Mouse (Mus musculus): ENCODE data around the gene Dgkg. TPM values are rescaled to one million over a fixed set of nuclear protein-coding genes. Genes with fewer than 3 reads are reported as not detected.
A peak's percentile ranks its signal among the peaks of the same experiment; 100 is the strongest.

Gene Dgkg
- polyA plus RNA-seq, 1 experiment from 2014 or later: 2.1 TPM

GRCm38 (mm10) chr16:22682727-22683126, 25.7 kb upstream of the Dgkg start:
- Histone ChIP-seq H3K9ac (ENCODE audit: low read length) (no peak overlapping the region), H3K9me3 (replicated peaks; ENCODE audit: control insufficient read depth, low read length) (no peaks in the 10 kb centered on the region; the same call in 1 of the 2 replicates), H3K27me3 (ENCODE audit: control insufficient read depth, insufficient read depth, low read length) (no peaks in the 10 kb centered on the region), H3K4me3 (replicated peaks; ENCODE audit: low read length) (no peak overlapping the region), H3K4me2 (ENCODE audit: low read depth, low read length) (no peak overlapping the region), H3K27ac (ENCODE audit: low read length) (no peak overlapping the region), H3K36me3 (ENCODE audit: control insufficient read depth, insufficient read depth, low read length) (no peaks in the 10 kb centered on the region), H3K4me1 (ENCODE audit: control insufficient read depth, insufficient read depth, low read length) (no peaks in the 10 kb centered on the region)
- ATAC-seq (ENCODE audit: insufficient read depth, low FRiP score): no peak

DNA sequence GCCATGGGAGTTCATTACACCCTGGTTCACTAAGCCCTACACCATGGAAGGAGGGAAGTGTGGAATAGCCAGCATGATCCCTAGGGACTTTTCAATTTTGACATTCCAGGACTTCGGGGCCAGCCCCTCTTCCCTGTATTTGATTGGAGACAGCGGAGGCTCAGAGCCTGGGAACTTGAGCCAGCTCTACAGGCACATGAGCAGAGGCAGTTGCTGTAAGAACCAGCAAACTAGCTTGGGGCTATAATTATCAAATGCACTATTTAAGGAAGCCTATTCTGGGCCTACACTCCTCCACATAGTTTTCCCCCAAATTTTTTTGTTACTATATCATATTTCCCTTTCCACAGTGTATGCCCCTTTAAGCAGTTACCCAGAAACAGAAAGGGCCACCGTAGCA, 22.6 kb upstream of the Dgkg start:
- no peaks in the 10 kb centered on the region for H3K9me3 ChIP-seq (replicated peaks; ENCODE audit: control insufficient read depth, low read length)
- no peak overlapping the region for H3K4me2 ChIP-seq (ENCODE audit: low read depth, low read length)
- no peak for ATAC-seq (ENCODE audit: insufficient read depth, low FRiP score)
- no peak overlapping the region for H3K27ac ChIP-seq (ENCODE audit: low read length)
- no peaks in the 10 kb centered on the region for H3K27me3 ChIP-seq (ENCODE audit: control insufficient read depth, insufficient read depth, low read length)
- 66% methylated on average over 3 of the region's 3 CpGs for WGBS
- H3K36me3 ChIP-seq (ENCODE audit: control insufficient read depth, insufficient read depth, low read length): no peaks in the 10 kb centered on the region
- no peak overlapping the region for H3K4me3 ChIP-seq (replicated peaks; ENCODE audit: low read length)
- H3K9ac ChIP-seq (ENCODE audit: low read length): no peak overlapping the region
- H3K4me1 ChIP-seq (ENCODE audit: control insufficient read depth, insufficient read depth, low read length): no peaks in the 10 kb centered on the region

DNA sequence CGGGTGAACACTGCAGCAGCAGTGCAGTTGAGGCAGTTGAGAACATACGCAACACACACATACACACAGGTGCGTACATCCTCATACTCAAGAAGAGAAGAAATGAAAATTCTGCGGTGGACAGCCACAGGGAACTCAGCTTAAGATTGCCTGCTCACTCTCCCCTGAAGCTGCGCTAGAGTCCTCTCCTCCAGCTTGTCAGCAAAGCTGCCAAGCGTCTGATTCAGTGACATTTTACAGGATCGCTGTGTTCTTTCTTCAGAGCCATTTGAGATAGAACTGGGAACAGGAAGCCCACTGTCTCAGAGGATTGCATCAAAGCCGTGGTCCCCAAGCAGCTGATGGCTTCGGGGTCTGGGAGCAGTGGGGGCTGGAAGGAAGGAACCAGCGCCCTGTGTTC, 17.6 kb upstream of the Dgkg start:
- Histone ChIP-seq H3K4me2 (ENCODE audit: low read depth, low read length) (no peak overlapping the region), H3K9ac (ENCODE audit: low read length) (no peak overlapping the region), H3K4me1 (ENCODE audit: control insufficient read depth, insufficient read depth, low read length) (no peaks in the 10 kb centered on the region), H3K9me3 (replicated peaks; ENCODE audit: control insufficient read depth, low read length) (no peaks in the 10 kb centered on the region), H3K27me3 (ENCODE audit: control insufficient read depth, insufficient read depth, low read length) (no peaks in the 10 kb centered on the region), H3K36me3 (ENCODE audit: control insufficient read depth, insufficient read depth, low read length) (no peaks in the 10 kb centered on the region), H3K4me3 (replicated peaks; ENCODE audit: low read length) (no peak overlapping the region), H3K27ac (ENCODE audit: low read length) (no peak overlapping the region)
- 87% methylated on average over 10 of the region's 10 CpGs for WGBS
- no peak for ATAC-seq (ENCODE audit: insufficient read depth, low FRiP score)

DNA sequence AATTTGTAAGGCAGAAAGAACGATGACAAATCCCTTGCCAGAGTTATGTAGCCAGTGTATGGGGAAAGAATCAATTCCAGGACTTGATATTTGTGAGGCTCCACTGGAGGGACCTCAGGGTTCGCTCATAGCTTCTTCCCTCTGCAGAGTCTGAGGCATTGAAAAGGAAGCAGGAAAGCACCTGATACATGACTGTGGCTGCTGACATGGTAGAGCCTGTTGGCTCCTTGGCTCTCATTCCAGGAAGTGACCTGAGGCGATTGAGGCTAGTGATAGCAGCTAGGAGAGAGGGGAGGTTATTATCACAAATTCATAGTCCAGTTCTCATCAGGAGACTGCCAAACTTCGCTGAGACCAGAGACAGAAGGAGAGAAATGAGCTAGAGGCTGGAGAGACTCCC, 17.1 kb upstream of the Dgkg start:
- H3K9me3 ChIP-seq (replicated peaks; ENCODE audit: control insufficient read depth, low read length): no peaks in the 10 kb centered on the region
- H3K27me3 ChIP-seq (ENCODE audit: control insufficient read depth, insufficient read depth, low read length): no peaks in the 10 kb centered on the region
- ATAC-seq (ENCODE audit: insufficient read depth, low FRiP score): no peak
- no peak overlapping the region for H3K9ac ChIP-seq (ENCODE audit: low read length)
- no peaks in the 10 kb centered on the region for H3K4me1 ChIP-seq (ENCODE audit: control insufficient read depth, insufficient read depth, low read length)
- H3K36me3 ChIP-seq (ENCODE audit: control insufficient read depth, insufficient read depth, low read length): no peaks in the 10 kb centered on the region
- no peak overlapping the region for H3K4me2 ChIP-seq (ENCODE audit: low read depth, low read length)
- no peak overlapping the region for H3K27ac ChIP-seq (ENCODE audit: low read length)
- WGBS: 64% methylated on average over 4 of the region's 4 CpGs
- no peak overlapping the region for H3K4me3 ChIP-seq (replicated peaks; ENCODE audit: low read length)

DNA sequence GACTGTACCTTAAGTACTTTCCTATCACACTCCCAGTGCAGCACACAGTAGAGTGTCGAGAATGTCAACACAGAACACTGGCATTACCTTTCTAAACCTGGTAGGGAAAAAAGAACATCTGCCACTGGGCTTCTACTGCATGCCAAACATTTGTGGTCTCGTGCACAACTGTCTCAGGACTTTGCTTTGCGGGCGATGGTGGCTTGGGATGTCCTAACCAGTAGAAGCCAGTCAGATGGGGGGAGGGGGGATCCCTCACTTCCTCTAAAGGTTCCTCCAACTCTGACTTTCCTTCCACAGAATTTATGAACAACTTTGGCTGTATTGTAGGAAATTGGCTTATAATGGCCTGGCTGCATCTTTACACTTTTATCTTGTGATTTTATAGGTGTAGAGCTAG, 7.0 kb upstream of the Dgkg start:
- H3K27ac ChIP-seq (ENCODE audit: low read length): no peak overlapping the region
- H3K9me3 ChIP-seq (replicated peaks; ENCODE audit: control insufficient read depth, low read length): no peaks in the 10 kb centered on the region
- 74% methylated on average over 4 of the region's 4 CpGs for WGBS
- H3K4me3 ChIP-seq (replicated peaks; ENCODE audit: low read length): no peak overlapping the region
- ATAC-seq (ENCODE audit: insufficient read depth, low FRiP score): no peak
- H3K36me3 ChIP-seq (ENCODE audit: control insufficient read depth, insufficient read depth, low read length): no peaks in the 10 kb centered on the region
- H3K4me1 ChIP-seq (ENCODE audit: control insufficient read depth, insufficient read depth, low read length): no peaks in the 10 kb centered on the region
- H3K27me3 ChIP-seq (ENCODE audit: control insufficient read depth, insufficient read depth, low read length): no peaks in the 10 kb centered on the region
- no peak overlapping the region for H3K4me2 ChIP-seq (ENCODE audit: low read depth, low read length)
- H3K9ac ChIP-seq (ENCODE audit: low read length): no peak overlapping the region

GRCm38 (mm10) chr16:22663136-22663535, 6.1 kb upstream of the Dgkg start:
- H3K9me3 ChIP-seq (replicated peaks; ENCODE audit: control insufficient read depth, low read length): no peaks in the 10 kb centered on the region
- no peak overlapping the region for H3K27ac ChIP-seq (ENCODE audit: low read length)
- H3K27me3 ChIP-seq (ENCODE audit: control insufficient read depth, insufficient read depth, low read length): peaks cover 3% of the 10 kb centered on the region
- H3K36me3 ChIP-seq (ENCODE audit: control insufficient read depth, insufficient read depth, low read length): no peaks in the 10 kb centered on the region
- no peak overlapping the region for H3K9ac ChIP-seq (ENCODE audit: low read length)
- no peak overlapping the region for H3K4me3 ChIP-seq (replicated peaks; ENCODE audit: low read length)
- 21% methylated on average over 2 of the region's 2 CpGs for WGBS
- no peaks in the 10 kb centered on the region for H3K4me1 ChIP-seq (ENCODE audit: control insufficient read depth, insufficient read depth, low read length)
- ATAC-seq (ENCODE audit: insufficient read depth, low FRiP score): no peak
- no peak overlapping the region for H3K4me2 ChIP-seq (ENCODE audit: low read depth, low read length)

- H3K27me3 ChIP-seq (ENCODE audit: control insufficient read depth, insufficient read depth, low read length): peaks cover 23% of the 10 kb centered on the region
- no peaks in the 10 kb centered on the region; the same call in 1 of the 2 replicates for H3K4me1 ChIP-seq (ENCODE audit: control insufficient read depth, insufficient read depth, low read length)
- no peak overlapping the region for H3K4me3 ChIP-seq (replicated peaks; ENCODE audit: low read length)
- no peak for ATAC-seq (ENCODE audit: insufficient read depth, low FRiP score)
- no peak overlapping the region for H3K27ac ChIP-seq (ENCODE audit: low read length)
- 54% methylated on average over 5 of the region's 5 CpGs for WGBS
- no peak overlapping the region for H3K9ac ChIP-seq (ENCODE audit: low read length)
- no peaks in the 10 kb centered on the region for H3K36me3 ChIP-seq (ENCODE audit: control insufficient read depth, insufficient read depth, low read length)
- H3K4me2 ChIP-seq (ENCODE audit: low read depth, low read length): no peak overlapping the region
- no peaks in the 10 kb centered on the region for H3K9me3 ChIP-seq (replicated peaks; ENCODE audit: control insufficient read depth, low read length)
Measured at GRCm38 (mm10) chr16:22661076-22661475, 4.1 kb upstream of the Dgkg start.

DNA sequence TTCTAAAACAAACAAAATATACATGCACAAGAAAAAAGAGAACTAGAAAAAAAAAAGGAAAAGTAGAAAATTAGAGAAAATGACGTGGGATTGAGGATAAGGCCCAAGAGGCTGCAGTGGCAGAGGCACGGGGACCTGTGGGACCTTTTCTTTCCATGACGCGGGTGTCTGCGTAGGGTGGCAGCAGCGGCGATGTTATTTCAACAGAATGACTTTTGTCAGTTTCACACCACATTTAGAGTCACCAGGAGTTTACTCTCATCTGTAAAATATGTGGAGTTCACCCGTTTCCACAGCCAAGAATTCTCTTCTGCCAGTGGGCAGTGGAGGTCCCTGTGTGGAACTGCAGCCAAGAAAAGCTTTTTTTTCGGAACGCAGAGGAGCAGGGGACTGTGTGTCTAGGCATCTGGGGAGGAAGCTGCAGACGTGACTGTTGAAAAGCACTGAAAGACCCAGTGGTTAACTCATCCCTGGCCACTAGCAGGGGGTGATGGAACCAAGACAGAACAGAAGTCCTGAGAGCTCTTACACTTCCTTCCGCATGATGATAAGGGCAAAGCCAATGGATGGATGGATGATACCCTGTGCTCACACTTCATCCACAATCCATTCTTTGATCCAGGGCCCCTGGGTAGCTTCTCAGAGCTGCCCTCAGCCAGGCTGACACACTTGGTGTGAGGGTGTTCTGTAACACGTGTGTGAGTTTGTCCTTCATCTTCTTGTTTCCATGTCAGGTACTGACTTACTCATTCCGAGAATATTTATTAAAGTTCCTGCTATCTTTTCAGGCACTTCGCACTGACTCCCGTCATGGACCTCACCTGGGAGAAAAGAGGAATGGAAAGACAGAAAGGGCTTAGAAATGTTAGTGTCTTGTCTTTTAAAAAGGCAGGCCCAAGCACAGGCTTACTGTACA, 1.1 kb upstream of the Dgkg start:
- Histone ChIP-seq H3K36me3 (ENCODE audit: control insufficient read depth, insufficient read depth, low read length) (no peaks in the 10 kb centered on the region), H3K4me3 (replicated peaks; ENCODE audit: low read length) (no peak overlapping the region), H3K9ac (ENCODE audit: low read length) (no peak overlapping the region), H3K9me3 (replicated peaks; ENCODE audit: control insufficient read depth, low read length) (no peaks in the 10 kb centered on the region), H3K27me3 (ENCODE audit: control insufficient read depth, insufficient read depth, low read length) (peaks cover 29% of the 10 kb centered on the region), H3K4me1 (ENCODE audit: control insufficient read depth, insufficient read depth, low read length) (no peaks in the 10 kb centered on the region; the same call in 1 of the 2 replicates), H3K4me2 (ENCODE audit: low read depth, low read length) (no peak overlapping the region), H3K27ac (ENCODE audit: low read length) (no peak overlapping the region)
- WGBS: 70% methylated on average over 16 of the region's 16 CpGs
- ATAC-seq (ENCODE audit: insufficient read depth, low FRiP score): no peak

GRCm38 (mm10) chr16:22655812-22656211, 1.2 kb downstream of the Dgkg start:
- no peak for ATAC-seq (ENCODE audit: insufficient read depth, low FRiP score)
- Histone ChIP-seq H3K9me3 (replicated peaks; ENCODE audit: control insufficient read depth, low read length) (no peaks in the 10 kb centered on the region), H3K9ac (ENCODE audit: low read length) (no peak overlapping the region), H3K4me2 (ENCODE audit: low read depth, low read length) (peak overlapping the region; percentile 79; the same call in 1 of the 2 replicates), H3K36me3 (ENCODE audit: control insufficient read depth, insufficient read depth, low read length) (no peaks in the 10 kb centered on the region), H3K4me1 (ENCODE audit: control insufficient read depth, insufficient read depth, low read length) (no peaks in the 10 kb centered on the region; the same call in 1 of the 2 replicates), H3K27me3 (ENCODE audit: control insufficient read depth, insufficient read depth, low read length) (peaks cover 29% of the 10 kb centered on the region), H3K27ac (ENCODE audit: low read length) (no peak overlapping the region), H3K4me3 (replicated peaks; ENCODE audit: low read length) (peak overlapping the region; percentile 50; the same call in 1 of the 2 replicates)
- WGBS: 7% methylated on average over 11 of the region's 11 CpGs
